Mouse (Mus musculus): ENCODE measurements at regions not wholly inside any gene's neighbourhood (a gene's known extent, or its start where the extent isn't known, plus 50 kb on each side); places are given as distances from the start of the nearest gene placed in this dataset.
"Not testable (repeated sequence)": the region's sequence is repeated elsewhere in the genome, so short reads cannot be mapped to it uniquely, and the experiment has no call there.

- DNase-seq: no peak
Measured at GRCm38 (mm10) chr7:137522450-137522849, 85.0 kb downstream of the Glrx3 start.

- no peak for DNase-seq
Measured at GRCm38 (mm10) chr7:137533476-137533875, 96.1 kb downstream of the Glrx3 start.

- DNase-seq: no peak
Measured at GRCm38 (mm10) chr7:137549991-137550390, 112.6 kb downstream of the Glrx3 start.

- no peak for DNase-seq
Measured at GRCm38 (mm10) chr7:137552551-137553198, 115.3 kb downstream of the Glrx3 start.

- no peak for DNase-seq
Measured at GRCm38 (mm10) chr7:137555481-137555880, 118.1 kb downstream of the Glrx3 start.

- no peak for DNase-seq
Measured at GRCm38 (mm10) chr7:137557439-137557838, 120.0 kb downstream of the Glrx3 start.

- no peak for DNase-seq
Measured at GRCm38 (mm10) chr7:137558871-137559270, 121.5 kb downstream of the Glrx3 start.

- DNase-seq: no peak
Measured at GRCm38 (mm10) chr7:137570199-137570598, 132.8 kb downstream of the Glrx3 start.

- DNase-seq: no peak
Measured at GRCm38 (mm10) chr7:137575491-137575890, 138.1 kb downstream of the Glrx3 start.

- no peak for DNase-seq
Measured at GRCm38 (mm10) chr7:137576251-137576650, 138.8 kb downstream of the Glrx3 start.

- no peak for DNase-seq
Measured at GRCm38 (mm10) chr7:137583556-137583955, 146.1 kb downstream of the Glrx3 start.

- DNase-seq: not testable (repeated sequence)
Measured at GRCm38 (mm10) chr7:137584916-137585315, 147.5 kb downstream of the Glrx3 start.

GRCm38 (mm10) chr7:137593570-137593969 is 156.2 kb downstream of the Glrx3 start:
- DNase-seq: peak; percentile 9

GRCm38 (mm10) chr7:137595567-137595966 is 158.2 kb downstream of the Glrx3 start:
- no peak for DNase-seq

- no peak for DNase-seq
Measured at GRCm38 (mm10) chr7:137596161-137596560, 158.7 kb downstream of the Glrx3 start.

- peak; percentile 78 for DNase-seq
Measured at GRCm38 (mm10) chr7:137603039-137603438, 165.6 kb downstream of the Glrx3 start.

GRCm38 (mm10) chr7:137609752-137610151 is 172.3 kb downstream of the Glrx3 start:
- DNase-seq: no peak

- no peak for DNase-seq
Measured at GRCm38 (mm10) chr7:137611363-137611762, 173.9 kb downstream of the Glrx3 start.

- DNase-seq: peak; percentile 18
Measured at GRCm38 (mm10) chr7:137611891-137612522, 174.6 kb downstream of the Glrx3 start.

- no peak for DNase-seq
Measured at GRCm38 (mm10) chr7:137618406-137619133, 181.2 kb downstream of the Glrx3 start.

GRCm38 (mm10) chr7:137619286-137619789 is 181.9 kb downstream of the Glrx3 start:
- DNase-seq: no peak

GRCm38 (mm10) chr7:137628266-137628665 is 190.9 kb downstream of the Glrx3 start:
- DNase-seq: no peak

GRCm38 (mm10) chr7:137629540-137629939 is 192.1 kb downstream of the Glrx3 start:
- no peak for DNase-seq

Data from heart, postnatal 4 days (tissue).